Mouse (Mus musculus) limb, embryonic 12.5 days (tissue): ENCODE measurements around the gene Tnpo3. TPM values are rescaled to one million over a fixed set of nuclear protein-coding genes. Genes with fewer than 3 reads are reported as not detected.

Experiments used
- ATAC-seq: fragments of 200-750 bp; cut with Nextera tagmentation; 2 replicates; pipeline ENCODE4 v1.8.0; 2017; ENCODE audit warnings: low read depth, moderate TSS enrichment; ENCODE audit not compliant: insufficient number of reproducible peaks, insufficient read depth, low FRiP score, low TSS enrichment
- H3K27ac ChIP-seq: fragments of 300-500 bp; sonication (generic); 2 replicates; pipeline ENCODE4 v1.5.1; 2016; ENCODE audit warnings: mild to moderate bottlenecking, moderate library complexity
- H3K27me3 ChIP-seq: fragments of 300-500 bp; sonication (generic); 2 replicates; pipeline ENCODE4 v1.6.1; 2016; ENCODE audit warnings: mild to moderate bottlenecking, moderate library complexity
- H3K36me3 ChIP-seq: fragments of 300-500 bp; sonication (generic); 2 replicates; pipeline ENCODE4 v1.6.1; 2016; ENCODE audit warnings: mild to moderate bottlenecking, moderate library complexity
- H3K4me1 ChIP-seq: fragments of 300-500 bp; sonication (generic); replicated peaks from 2 replicates; pipeline ENCODE4 v1.6.1; 2016
- H3K4me2 ChIP-seq: fragments of 300-500 bp; sonication (generic); 2 replicates; pipeline ENCODE4 v1.6.1; 2016; ENCODE audit warnings: mild to moderate bottlenecking, moderate library complexity
- H3K4me3 ChIP-seq: fragments of 300-500 bp; sonication (generic); replicated peaks from 2 replicates; pipeline ENCODE4 v1.5.1; 2016; ENCODE audit warnings: mild to moderate bottlenecking
- H3K9ac ChIP-seq: fragments of 300-500 bp; sonication (generic); replicated peaks from 2 replicates; pipeline ENCODE4 v1.6.1; 2016; ENCODE audit warnings: mild to moderate bottlenecking, moderate library complexity
- H3K9me3 ChIP-seq: fragments of 300-500 bp; sonication (generic); 2 replicates; pipeline ENCODE4 v1.6.1; 2016; ENCODE audit warnings: mild to moderate bottlenecking, moderate library complexity
- WGBS: fragments of 180-500 bp; shearing (Covaris S2); methylation state at CpG from one replicate; pipeline ENCODE4 v1.1.7; 2016; 5-methylcytosine and 5-hydroxymethylcytosine counted together
- polyA plus RNA-seq: library from polyadenylated mRNA; unstranded; fragments of >200 nt; fragmentation: Nextera tagmentation; extraction: Ambion mirVana; gene quantifications from 2 replicates; pipeline ENCODE4 v1.2.1, GENCODE M21; 2016

Gene Tnpo3
- polyA plus RNA-seq, 1 experiment from 2014 or later, result 106 TPM

GRCm38 (mm10) chr6:29540223-29540622, 69.5 kb downstream of the Tnpo3 start:
- Histone ChIP-seq H3K4me2 (no peak overlapping the region), H3K9me3 (peaks cover 4% of the 10 kb centered on the region), H3K4me1 (no peaks in the 10 kb centered on the region), H3K27me3 (no peaks in the 10 kb centered on the region), H3K27ac (no peak overlapping the region), H3K4me3 (no peak overlapping the region), H3K9ac (no peak overlapping the region), H3K36me3 (peaks cover 71% of the 10 kb centered on the region)
- WGBS, result 78% methylated on average over 6 of the region's 6 CpGs
- no peak for ATAC-seq

- no peaks in the 10 kb centered on the region for H3K9me3 ChIP-seq
- peaks cover 64% of the 10 kb centered on the region for H3K36me3 ChIP-seq
- no peak overlapping the region for H3K9ac ChIP-seq
- no peaks in the 10 kb centered on the region for H3K4me1 ChIP-seq
- no peak overlapping the region for H3K27ac ChIP-seq
- no peak overlapping the region for H3K4me3 ChIP-seq
- 82% methylated on average over 8 of the region's 8 CpGs for WGBS
- ATAC-seq, result no peak
- H3K27me3 ChIP-seq, result no peaks in the 10 kb centered on the region
- H3K4me2 ChIP-seq, result no peak overlapping the region
Measured at GRCm38 (mm10) chr6:29539502-29539901, 70.2 kb downstream of the Tnpo3 start.

- ATAC-seq, result no peak
- no peak overlapping the region for H3K4me2 ChIP-seq
- H3K27me3 ChIP-seq, result no peaks in the 10 kb centered on the region
- no peaks in the 10 kb centered on the region for H3K9me3 ChIP-seq
- H3K4me3 ChIP-seq, result no peak overlapping the region
- no peak overlapping the region for H3K9ac ChIP-seq
- peaks cover 43% of the 10 kb centered on the region for H3K36me3 ChIP-seq
- no peak overlapping the region for H3K27ac ChIP-seq
- H3K4me1 ChIP-seq, result no peaks in the 10 kb centered on the region
- WGBS, result 76% methylated on average over 3 of the region's 3 CpGs
Measured at GRCm38 (mm10) chr6:29537221-29537620, 72.5 kb downstream of the Tnpo3 start.

DNA sequence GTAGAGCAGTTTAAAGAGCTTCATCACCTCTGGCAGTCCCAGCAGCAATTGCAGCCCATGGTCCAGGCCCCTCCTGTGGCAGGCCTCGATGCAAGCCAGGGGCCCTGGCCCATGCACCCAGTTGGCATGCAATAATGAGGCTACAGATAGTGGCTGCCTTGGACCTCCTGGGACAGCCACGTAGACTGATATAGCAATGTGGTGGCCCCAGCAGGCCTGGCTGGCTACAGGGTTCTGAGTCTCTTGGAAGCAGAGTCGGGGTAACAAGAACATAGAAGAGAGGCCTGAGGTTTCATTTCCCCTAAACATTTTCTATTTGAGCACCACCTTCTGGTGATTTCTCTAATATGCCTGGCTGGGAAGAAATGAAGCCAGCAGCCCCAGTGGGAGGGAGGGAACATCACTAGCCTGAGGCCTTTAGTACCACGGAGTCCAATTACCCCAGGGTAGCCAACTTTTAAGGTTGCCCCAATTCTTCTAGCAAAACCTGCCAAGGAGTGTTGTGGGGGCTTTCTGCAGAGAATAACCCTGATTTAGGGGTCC, 73.0 kb downstream of the Tnpo3 start:
- Histone ChIP-seq H3K4me3 (no peak overlapping the region), H3K4me1 (no peaks in the 10 kb centered on the region), H3K27ac (no peak overlapping the region), H3K4me2 (no peak overlapping the region), H3K36me3 (peaks cover 38% of the 10 kb centered on the region), H3K9ac (no peak overlapping the region), H3K27me3 (no peaks in the 10 kb centered on the region), H3K9me3 (no peaks in the 10 kb centered on the region)
- WGBS, result 74% methylated on average over 4 of the region's 4 CpGs
- no peak for ATAC-seq

GRCm38 (mm10) chr6:29535316-29535715, 74.4 kb downstream of the Tnpo3 start:
- no peak overlapping the region for H3K27ac ChIP-seq
- ATAC-seq, result no peak
- no peak overlapping the region for H3K4me3 ChIP-seq
- no peak overlapping the region for H3K9ac ChIP-seq
- H3K4me1 ChIP-seq, result no peaks in the 10 kb centered on the region
- H3K4me2 ChIP-seq, result no peak overlapping the region
- peaks cover 26% of the 10 kb centered on the region; the same call in 1 of the 2 replicates for H3K36me3 ChIP-seq
- peaks cover 9% of the 10 kb centered on the region for H3K27me3 ChIP-seq
- WGBS, result 73% methylated on average over 6 of the region's 6 CpGs
- no peaks in the 10 kb centered on the region for H3K9me3 ChIP-seq

GRCm38 (mm10) chr6:29530050-29530449, 79.6 kb downstream of the Tnpo3 start:
- peaks cover 16% of the 10 kb centered on the region for H3K4me1 ChIP-seq
- no peaks in the 10 kb centered on the region for H3K36me3 ChIP-seq
- WGBS, result 60% methylated on average over 4 of the region's 4 CpGs
- H3K27me3 ChIP-seq, result peaks cover 56% of the 10 kb centered on the region
- no peak overlapping the region for H3K9ac ChIP-seq
- no peak overlapping the region for H3K4me2 ChIP-seq
- no peak overlapping the region for H3K27ac ChIP-seq
- no peak for ATAC-seq
- H3K9me3 ChIP-seq, result no peaks in the 10 kb centered on the region
- no peak overlapping the region for H3K4me3 ChIP-seq

- WGBS, result 38% methylated on average over 2 of the region's 2 CpGs
- H3K36me3 ChIP-seq, result no peaks in the 10 kb centered on the region
- H3K27me3 ChIP-seq, result peaks cover 56% of the 10 kb centered on the region
- H3K4me2 ChIP-seq, result no peak overlapping the region
- H3K4me1 ChIP-seq, result peaks cover 16% of the 10 kb centered on the region
- ATAC-seq, result no peak
- H3K27ac ChIP-seq, result no peak overlapping the region
- no peak overlapping the region for H3K4me3 ChIP-seq
- H3K9ac ChIP-seq, result no peak overlapping the region
- no peaks in the 10 kb centered on the region for H3K9me3 ChIP-seq
Measured at GRCm38 (mm10) chr6:29529444-29529820, 80.3 kb downstream of the Tnpo3 start.

DNA sequence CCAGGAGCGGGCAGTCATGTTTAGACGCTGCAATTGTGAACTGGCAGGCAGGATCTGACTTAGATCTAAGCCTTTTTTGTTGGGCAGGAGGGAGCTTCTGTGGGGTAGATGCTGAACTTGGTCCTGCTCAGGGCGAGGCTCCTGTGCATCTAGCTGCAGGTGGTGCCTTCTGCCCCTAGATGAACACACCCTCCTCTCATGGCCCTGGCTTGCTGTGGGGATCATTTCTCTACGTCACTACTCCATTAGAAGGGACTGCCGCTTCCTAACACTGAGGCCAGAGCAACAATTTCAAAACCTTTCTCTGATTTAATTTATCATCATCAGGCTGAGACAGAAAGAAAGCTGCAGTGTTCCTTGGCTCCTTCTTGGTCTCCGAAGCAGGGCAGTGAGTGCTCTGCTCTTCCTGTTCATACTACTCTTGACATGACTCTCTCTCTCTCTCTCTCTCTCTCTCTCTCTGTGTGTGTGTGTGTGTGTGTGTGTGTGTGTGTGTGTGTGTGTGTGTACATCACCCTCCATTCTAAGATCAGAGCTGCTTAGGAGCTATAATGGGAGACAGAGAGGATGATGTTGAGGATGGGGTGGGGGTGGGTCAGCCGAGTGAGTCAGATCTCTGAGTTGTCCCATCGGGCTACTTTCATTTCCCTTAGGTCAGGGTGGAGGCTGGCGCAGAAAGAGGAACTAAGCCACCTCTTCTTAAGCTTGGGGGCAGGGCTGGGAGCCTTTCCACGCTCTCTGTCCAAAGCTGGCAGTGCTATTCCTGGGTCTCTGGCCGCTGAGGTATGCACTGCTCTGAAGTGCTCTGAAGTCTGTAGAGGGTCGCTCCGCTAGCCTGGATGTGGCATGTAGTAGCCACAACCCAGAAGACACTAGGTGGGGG, 80.9 kb downstream of the Tnpo3 start:
- WGBS, result 34% methylated on average over 13 of the region's 13 CpGs
- H3K27me3 ChIP-seq, result peaks cover 56% of the 10 kb centered on the region
- no peak overlapping the region for H3K4me3 ChIP-seq

DNA sequence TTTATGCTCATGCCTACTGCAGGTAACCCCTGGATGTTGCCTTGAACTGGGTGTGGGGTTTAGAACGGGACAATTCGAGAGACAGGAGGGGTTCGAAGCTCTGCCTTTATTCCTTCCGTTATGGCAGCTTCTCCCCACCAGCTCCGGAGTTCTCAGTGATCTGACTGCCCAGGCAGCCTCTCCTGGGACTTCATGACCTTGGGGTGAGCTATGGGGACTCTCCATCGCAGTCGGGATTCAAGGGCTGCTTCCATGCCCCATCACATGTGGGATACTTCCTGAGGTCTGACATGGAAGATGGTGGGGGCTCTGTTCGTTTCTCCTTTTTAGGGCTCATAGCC, 81.6 kb downstream of the Tnpo3 start:
- no peaks in the 10 kb centered on the region for H3K36me3 ChIP-seq
- 18% methylated on average over 8 of the region's 8 CpGs for WGBS
- no peak overlapping the region for H3K9ac ChIP-seq
- no peak for ATAC-seq
- peak overlapping the region; percentile 99 for H3K4me2 ChIP-seq
- peak overlapping the region; percentile 65; the same call in 1 of the 2 replicates for H3K4me3 ChIP-seq
- H3K4me1 ChIP-seq, result peaks cover 16% of the 10 kb centered on the region
- H3K27me3 ChIP-seq, result peaks cover 56% of the 10 kb centered on the region
- H3K27ac ChIP-seq, result no peak overlapping the region
- H3K9me3 ChIP-seq, result no peaks in the 10 kb centered on the region

More for the DNA sequence above, 80.9 kb downstream of the Tnpo3 start:
- no peaks in the 10 kb centered on the region for H3K36me3 ChIP-seq
- H3K27ac ChIP-seq, result no peak overlapping the region
- H3K9ac ChIP-seq, result no peak overlapping the region
- H3K9me3 ChIP-seq, result no peaks in the 10 kb centered on the region
- no peak for ATAC-seq
- 0 out of 2 replicates have a peak overlapping the region, but pooled peaks have one; percentile 99 for H3K4me2 ChIP-seq
- H3K4me1 ChIP-seq, result peaks cover 16% of the 10 kb centered on the region

- no peak for ATAC-seq
- Histone ChIP-seq H3K27ac (no peak overlapping the region), H3K27me3 (peaks cover 56% of the 10 kb centered on the region), H3K4me2 (peak overlapping the region; percentile 99), H3K9me3 (no peaks in the 10 kb centered on the region), H3K4me1 (peaks cover 16% of the 10 kb centered on the region), H3K4me3 (peak overlapping the region; percentile 65), H3K9ac (peak overlapping the region; percentile 18; the same call in 1 of the 2 replicates), H3K36me3 (no peaks in the 10 kb centered on the region)
- 3% methylated on average over 34 of the region's 34 CpGs for WGBS
Measured at GRCm38 (mm10) chr6:29527361-29528164, 82.1 kb downstream of the Tnpo3 start.
